Mouse (Mus musculus) embryonic facial prominence, embryonic 11.5 days (tissue): ENCODE data around the gene Tanc1. TPM values are rescaled to one million over a fixed set of nuclear protein-coding genes. Genes with fewer than 3 reads are reported as not detected.

Source experiments
- ATAC-seq: fragments of 200-750 bp; cut with Nextera tagmentation; replicated peaks from 2 replicates; pipeline ENCODE4 v1.8.0; 2017; ENCODE audit warnings: low read depth; ENCODE audit not compliant: insufficient number of reproducible peaks, low FRiP score, low TSS enrichment
- DNase-seq: peaks from one replicate; pipeline ENCODE4 v3.0.0-alpha.2; 2015; ENCODE audit warnings: low spot score
- H3K27ac ChIP-seq: fragments of 300-500 bp; sonication (generic); replicated peaks from 2 replicates; pipeline ENCODE4 v1.5.1; 2014; ENCODE audit warnings: mild to moderate bottlenecking, low read depth, low read length, control low read depth
- H3K27me3 ChIP-seq: fragments of 300-500 bp; sonication (generic); 2 replicates; pipeline ENCODE4 v1.6.1; 2014; ENCODE audit warnings: mild to moderate bottlenecking, low read length, moderate library complexity, mixed read lengths; ENCODE audit not compliant: control insufficient read depth, insufficient read depth
- H3K36me3 ChIP-seq: fragments of 300-500 bp; sonication (generic); replicated peaks from 2 replicates; pipeline ENCODE4 v1.6.1; 2014; ENCODE audit warnings: low read depth, mild to moderate bottlenecking, low read length, moderate library complexity, mixed read lengths; ENCODE audit not compliant: control insufficient read depth, insufficient read depth
- H3K4me1 ChIP-seq: fragments of 300-500 bp; sonication (generic); 2 replicates; pipeline ENCODE4 v1.6.1; 2014; ENCODE audit warnings: low read length, mixed read lengths; ENCODE audit not compliant: control insufficient read depth, insufficient read depth
- H3K4me2 ChIP-seq: fragments of 300-500 bp; sonication (generic); 2 replicates; pipeline ENCODE4 v1.6.1; 2014; ENCODE audit warnings: low read depth, mild to moderate bottlenecking, control low read depth, low read length, moderate library complexity
- H3K4me3 ChIP-seq: fragments of 300-500 bp; sonication (generic); 2 replicates; pipeline ENCODE4 v1.5.1; 2014; ENCODE audit warnings: low read depth, low read length, control low read depth
- H3K9ac ChIP-seq: fragments of 300-500 bp; sonication (generic); replicated peaks from 2 replicates; pipeline ENCODE4 v1.6.1; 2014; ENCODE audit warnings: mild to moderate bottlenecking, control low read depth, low read length
- H3K9me3 ChIP-seq: fragments of 300-500 bp; sonication (generic); replicated peaks from 2 replicates; pipeline ENCODE4 v1.6.1; 2016; ENCODE audit warnings: mild to moderate bottlenecking, low read length, inconsistent platforms, mixed read lengths; ENCODE audit not compliant: control insufficient read depth
- WGBS: fragments of 180-500 bp; shearing (Covaris S2); extraction: QIAGEN DNeasy Blood & Tissue Kit; methylation state at CpG from one replicate; pipeline ENCODE4 v1.1.7; 2014; 5-methylcytosine and 5-hydroxymethylcytosine counted together
- polyA plus RNA-seq: library from polyadenylated mRNA; unstranded; fragments of >200 nt; fragmentation: Nextera tagmentation; extraction: Ambion mirVana; gene quantifications from 2 replicates; pipeline ENCODE4 v1.2.1, GENCODE M21; 2014

The Tanc1 gene
- polyA plus RNA-seq, 1 experiment from 2014 or later = 22.7 TPM

- Histone ChIP-seq H3K36me3 (no peaks in the 10 kb centered on the region), H3K4me1 (0 out of 2 replicates have a peak, but pooled peaks cover 4% of the 10 kb centered on the region), H3K9ac (peak overlapping the region; percentile 15; the same call in 1 of the 2 replicates), H3K4me2 (peak overlapping the region; percentile 5), H3K4me3 (no peak overlapping the region), H3K27me3 (no peaks in the 10 kb centered on the region), H3K27ac (peak overlapping the region; percentile 60), H3K9me3 (no peaks in the 10 kb centered on the region)
- WGBS = 1% methylated on average over 16 of the region's 16 CpGs
- ATAC-seq (peak; percentile 83), DNase-seq (peak; percentile 77)
Observed at GRCm38 (mm10) chr2:59697722-59698634, 86.1 kb downstream of the Tanc1 start.

- H3K4me3 ChIP-seq = no peak overlapping the region
- no peaks in the 10 kb centered on the region for H3K27me3 ChIP-seq
- no peak overlapping the region for H3K9ac ChIP-seq
- DNase-seq (peak; percentile 73), ATAC-seq (no peak)
- H3K27ac ChIP-seq = no peak overlapping the region; the same call in 1 of the 2 replicates
- H3K4me1 ChIP-seq = 0 out of 2 replicates have a peak, but pooled peaks cover 4% of the 10 kb centered on the region
- H3K9me3 ChIP-seq = no peaks in the 10 kb centered on the region
- 26% methylated on average over 7 of the region's 7 CpGs for whole genome bisulfite sequencing
- H3K36me3 ChIP-seq = no peaks in the 10 kb centered on the region
- H3K4me2 ChIP-seq = no peak overlapping the region
Observed at GRCm38 (mm10) chr2:59698635-59699300, 86.9 kb downstream of the Tanc1 start.

- no peaks in the 10 kb centered on the region for H3K36me3 ChIP-seq
- H3K9ac ChIP-seq = no peak overlapping the region
- no peak for DNase-seq
- 45% methylated on average over 9 of the region's 9 CpGs for WGBS
- H3K4me2 ChIP-seq = no peak overlapping the region
- H3K4me3 ChIP-seq = no peak overlapping the region
- H3K27ac ChIP-seq = no peak overlapping the region
- no peaks in the 10 kb centered on the region for H3K9me3 ChIP-seq
- 0 out of 2 replicates have a peak, but pooled peaks cover 4% of the 10 kb centered on the region for H3K4me1 ChIP-seq
- no peaks in the 10 kb centered on the region for H3K27me3 ChIP-seq
- no peak for ATAC-seq
Observed at GRCm38 (mm10) chr2:59699893-59700292, 88.1 kb downstream of the Tanc1 start.

- Histone ChIP-seq H3K9ac (no peak overlapping the region), H3K4me2 (no peak overlapping the region), H3K4me1 (no peaks in the 10 kb centered on the region), H3K27ac (no peak overlapping the region), H3K27me3 (no peaks in the 10 kb centered on the region), H3K36me3 (no peaks in the 10 kb centered on the region; the same call in 1 of the 2 replicates), H3K9me3 (no peaks in the 10 kb centered on the region), H3K4me3 (no peak overlapping the region)
- DNase-seq = peak; percentile 65
- ATAC-seq = no peak
- 50% methylated on average over 12 of the region's 12 CpGs for WGBS
Observed at GRCm38 (mm10) chr2:59705221-59705620, 93.4 kb downstream of the Tanc1 start.

GRCm38 (mm10) chr2:59706806-59707205 lies 95.0 kb downstream of the Tanc1 start:
- WGBS = 85% methylated on average over 12 of the region's 12 CpGs
- H3K4me2 ChIP-seq = no peak overlapping the region
- H3K4me3 ChIP-seq = no peak overlapping the region
- DNase-seq (no peak), ATAC-seq (no peak; the same call in 1 of the 2 replicates)
- H3K36me3 ChIP-seq = no peaks in the 10 kb centered on the region; the same call in 1 of the 2 replicates
- no peaks in the 10 kb centered on the region for H3K27me3 ChIP-seq
- no peaks in the 10 kb centered on the region for H3K4me1 ChIP-seq
- H3K9me3 ChIP-seq = no peaks in the 10 kb centered on the region
- H3K27ac ChIP-seq = no peak overlapping the region
- H3K9ac ChIP-seq = no peak overlapping the region

GRCm38 (mm10) chr2:59707922-59708706 lies 96.3 kb downstream of the Tanc1 start:
- H3K4me2 ChIP-seq = no peak overlapping the region
- no peak overlapping the region for H3K27ac ChIP-seq
- H3K36me3 ChIP-seq = no peaks in the 10 kb centered on the region; the same call in 1 of the 2 replicates
- H3K9ac ChIP-seq = no peak overlapping the region
- no peaks in the 10 kb centered on the region for H3K27me3 ChIP-seq
- WGBS = 69% methylated on average over 13 of the region's 13 CpGs
- H3K4me1 ChIP-seq = peaks cover 2% of the 10 kb centered on the region; the same call in 1 of the 2 replicates
- ATAC-seq (no peak), DNase-seq (no peak)
- no peaks in the 10 kb centered on the region for H3K9me3 ChIP-seq
- H3K4me3 ChIP-seq = no peak overlapping the region

- Histone ChIP-seq H3K4me2 (no peak overlapping the region), H3K27me3 (no peaks in the 10 kb centered on the region), H3K9me3 (no peaks in the 10 kb centered on the region), H3K4me1 (peaks cover 2% of the 10 kb centered on the region; the same call in 1 of the 2 replicates), H3K36me3 (no peaks in the 10 kb centered on the region; the same call in 1 of the 2 replicates), H3K9ac (no peak overlapping the region), H3K27ac (no peak overlapping the region), H3K4me3 (no peak overlapping the region)
- DNase-seq (no peak), ATAC-seq (no peak)
- WGBS = 90% methylated on average over 6 of the region's 6 CpGs
Observed at GRCm38 (mm10) chr2:59710771-59711170, 98.9 kb downstream of the Tanc1 start.
